Comparison of ENCODE assay signal across 12 mouse cellular contexts in the genomic region with DNA sequence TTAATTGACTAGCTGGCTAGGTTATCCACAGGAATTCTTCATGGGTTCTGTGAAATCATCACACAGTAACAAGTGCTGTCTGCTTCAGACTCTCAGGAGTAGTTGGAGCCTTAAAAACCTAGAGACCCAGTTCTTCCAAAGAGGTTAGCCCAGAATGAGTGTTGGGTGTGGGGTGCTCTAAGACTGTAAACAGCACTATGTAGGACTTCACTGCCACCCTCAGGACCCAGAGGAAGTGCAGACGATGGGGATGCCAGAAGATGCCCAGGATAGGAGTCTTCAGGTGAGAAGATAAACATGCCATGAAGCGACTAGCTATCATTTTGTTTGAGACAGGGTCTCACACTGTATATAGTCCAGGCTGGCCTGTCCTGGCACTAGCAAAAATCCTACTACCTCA. TPM values are rescaled to one million over a fixed set of nuclear protein-coding genes. Genes with fewer than 3 reads are reported as not detected.
DNase-seq lines count a peak whose midpoint lies in the region; ATAC-seq and TF ChIP-seq lines count a peak whose summit lies in the region.
"Had no signal": no experiment of that assay in that cellular context is flagged by ENCODE, and none has a peak within 500 bp of the region (broad histone marks: within the 10 kb centered on the region; RNA-seq: fewer than 3 reads in every experiment).

No protein-coding gene starts in this region.

- peak; percentile 67 for TF ChIP-seq CTCF in left cerebral cortex, adult 2 months (IDR thresholded peaks at IDR 0.05)

- no peaks in the 10 kb centered on the region for H3K36me3 ChIP-seq in lung, embryonic 15.5 days
- H3K36me3 ChIP-seq: embryonic facial prominence, embryonic 12.5 days; heart, embryonic 13.5 days had no signal

- intact Hi-C loops in left cerebral cortex, adult 2 months (cut with DNase I), result loop anchor here (1.0 to 10.0 kb wide), 7 partner anchors 146 to 881 kb away; a partner anchor contains a TSS

- peak; percentile 55; the same call in 1 of the 2 replicates for ATAC-seq in lung, embryonic 15.5 days (ENCODE audit: borderline replicate concordance, extremely low read depth, low FRiP score, low TSS enrichment)
- ATAC-seq in erythroid progenitor cell, adult 5-6 weeks (replicated peaks; ENCODE audit: low FRiP score, poor library complexity, severe bottlenecking), result no peak

- no peak overlapping the region for H3K27ac ChIP-seq in lung, embryonic 15.5 days
- H3K27ac ChIP-seq in left cerebral cortex, adult 2 months, result peak overlapping the region; percentile 97
- H3K27ac ChIP-seq: embryonic facial prominence, embryonic 12.5 days; heart, embryonic 13.5 days had no signal

- peaks cover 14% of the 10 kb centered on the region for H3K4me1 ChIP-seq in lung, embryonic 15.5 days
- H3K4me1 ChIP-seq: megakaryocyte, embryonic 14.5 days had no signal

- H3K27me3 ChIP-seq in lung, embryonic 15.5 days, result peaks cover 51% of the 10 kb centered on the region

- no peak overlapping the region for H3K4me2 ChIP-seq in lung, embryonic 15.5 days

- WGBS in lung, embryonic 15.5 days, result 23% methylated on average over 2 of the region's 2 CpGs

- H3K4me3 ChIP-seq in lung, embryonic 15.5 days, result no peak overlapping the region
- peak overlapping the region; percentile 81; the same call in 1 of the 2 replicates for H3K4me3 ChIP-seq in left cerebral cortex, adult 2 months
- H3K4me3 ChIP-seq: megakaryocyte, embryonic 14.5 days had no signal

- H3K9ac ChIP-seq in lung, embryonic 15.5 days, result no peak overlapping the region
- H3K9ac ChIP-seq: embryonic facial prominence, embryonic 12.5 days; heart, embryonic 13.5 days had no signal

- peak; percentile 12 for DNase-seq in cerebellum, adult 9-11 months
- DNase-seq in cerebellum, adult 8-10 months, result no peak
- no peak for DNase-seq in lung, postnatal 4 days
- peak; percentile 52 to 63 for DNase-seq in left cerebral cortex, adult 2 months (ENCODE audit: extremely low spot score in 1 of 2, low spot score in 2 of 2)
- peak; percentile 43 to 58 for DNase-seq in right cerebral cortex, postnatal 36 days (ENCODE audit: low spot score in 2 of 2)
- DNase-seq in gastrocnemius, adult 18-20 months (ENCODE audit: low spot score), result no peak

- no peaks in the 10 kb centered on the region for H3K9me3 ChIP-seq in lung, embryonic 15.5 days
- H3K9me3 ChIP-seq: embryonic facial prominence, embryonic 12.5 days; heart, embryonic 13.5 days had no signal

RNA-seq across cellular contexts. Expression of a gene that starts 0.7 kb away (rescaled TPM):
- polyA plus RNA-seq in lung, embryonic 15.5 days (2015; fragmentation: Nextera tagmentation; extraction: Ambion mirVana), result 0.08 and 0.09 TPM in 2 replicates
- 10 to 100 TPM; 35.4 to 45.1 TPM for total RNA-seq in left cerebral cortex, adult 2 months (2021)
- not detected for total RNA-seq in gastrocnemius, adult 18-20 months (2021)
- not detected in 2 replicates for total RNA-seq in erythroid progenitor cell, adult 5-6 weeks (2015; ENCODE audit: low replicate concordance)
- total RNA-seq in erythroid progenitor cell, adult 5-6 weeks (2017; ENCODE audit: low replicate concordance), result not detected in 2 replicates
- total RNA-seq: adrenal gland, adult 18-20 months had no signal

Comparison
In these comparisons a context has a peak if more than half of its experiments do, and no peak if none do; other contexts are left out.
1. DNase-seq: peak in cerebellum, adult 9-11 months (single experiment), left cerebral cortex, adult 2 months (2 of 2) and right cerebral cortex, postnatal 36 days (2 of 2); none in cerebellum, adult 8-10 months (single experiment), lung, postnatal 4 days (0 of 2) and gastrocnemius, adult 18-20 months (single experiment).
2. RNA of a gene that starts 0.7 kb away (total RNA-seq): 35.4 to 45.1 TPM in left cerebral cortex, adult 2 months; not detected in gastrocnemius, adult 18-20 months and not detected in erythroid progenitor cell, adult 5-6 weeks; every median in the first group is over 10 times any median in the second.